Mouse (Mus musculus): ENCODE results near the gene Tmem11.

Gene Tmem11

DNA sequence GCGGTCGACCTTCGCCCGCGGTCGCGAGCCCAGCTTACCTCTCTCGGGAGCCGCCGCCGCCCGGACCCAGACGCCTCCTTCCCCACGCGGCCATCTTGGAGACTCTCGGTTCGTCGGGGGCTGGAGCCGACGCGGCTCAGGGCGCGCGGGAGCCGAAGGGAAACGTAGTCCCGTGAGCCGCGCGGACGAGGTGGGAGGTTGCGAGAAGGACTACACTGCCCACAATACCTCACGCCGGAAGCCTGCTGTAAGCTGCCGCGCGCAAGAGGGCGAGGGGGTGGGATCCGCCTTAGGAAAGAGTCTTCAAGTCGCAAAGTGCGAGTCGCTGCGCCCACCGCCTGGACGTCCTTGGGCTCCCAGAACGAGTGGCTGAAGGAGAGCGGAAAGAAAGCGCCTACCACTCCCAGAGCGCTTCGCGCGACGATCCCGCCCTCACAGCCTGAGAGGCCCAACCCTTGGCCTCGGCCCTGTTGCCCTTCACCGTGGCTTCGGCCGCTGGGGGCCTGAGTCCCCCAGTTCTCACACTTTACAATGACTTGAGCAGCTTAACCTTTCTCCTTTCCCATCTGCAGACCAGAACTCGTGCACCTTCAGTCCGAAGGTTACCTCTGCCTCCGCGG lies at the start of gene Tmem11:
TSS of gene Tmem11 (minus strand) at position 598 of the 620 bp plus-strand sequence.
- WGBS = under 1% methylated on average over 62 of the region's 62 CpGs

DNA sequence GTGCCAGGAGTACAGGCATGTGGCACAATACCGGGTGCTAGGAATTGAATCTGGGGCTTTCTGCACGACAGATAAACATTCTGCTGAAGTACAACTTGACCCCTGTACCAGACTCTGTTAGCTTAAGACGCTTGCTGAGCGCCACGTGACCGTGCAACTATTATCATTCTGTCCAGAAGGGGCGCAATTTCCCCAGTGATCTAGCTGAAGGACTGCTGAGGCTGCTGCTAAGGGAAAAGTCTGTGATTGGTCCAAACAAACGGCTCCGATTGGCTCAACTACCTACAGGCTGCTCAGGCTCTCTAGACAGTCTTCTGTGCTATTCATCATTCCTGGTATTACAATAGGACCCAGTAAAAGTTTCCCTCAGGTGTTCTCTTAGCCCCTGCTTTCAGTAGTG lies 48.2 kb upstream of the Tmem11 start:
- WGBS = 2% methylated on average over 9 of the region's 9 CpGs

DNA sequence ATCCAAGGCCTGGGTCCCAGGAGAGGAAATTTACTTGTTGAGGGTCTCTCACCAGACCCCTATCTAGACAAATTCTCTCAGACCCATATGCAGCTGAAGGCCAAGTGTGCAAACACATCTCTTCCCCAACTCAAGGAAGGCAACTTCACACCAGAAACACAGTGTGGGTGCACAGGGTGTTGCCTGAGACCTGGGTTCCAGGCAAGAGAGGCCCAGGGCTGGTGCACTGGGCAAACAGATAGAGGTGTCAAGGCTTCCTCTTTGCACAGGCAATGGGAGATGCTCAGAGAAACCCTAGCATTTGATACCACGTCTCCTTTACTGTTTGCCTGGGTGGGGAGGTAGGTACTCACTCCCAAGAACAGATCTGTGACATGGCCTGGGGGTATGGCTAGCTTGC lies 45.9 kb upstream of the Tmem11 start:
- 93% methylated on average over 1 of the region's 1 CpGs for WGBS

DNA sequence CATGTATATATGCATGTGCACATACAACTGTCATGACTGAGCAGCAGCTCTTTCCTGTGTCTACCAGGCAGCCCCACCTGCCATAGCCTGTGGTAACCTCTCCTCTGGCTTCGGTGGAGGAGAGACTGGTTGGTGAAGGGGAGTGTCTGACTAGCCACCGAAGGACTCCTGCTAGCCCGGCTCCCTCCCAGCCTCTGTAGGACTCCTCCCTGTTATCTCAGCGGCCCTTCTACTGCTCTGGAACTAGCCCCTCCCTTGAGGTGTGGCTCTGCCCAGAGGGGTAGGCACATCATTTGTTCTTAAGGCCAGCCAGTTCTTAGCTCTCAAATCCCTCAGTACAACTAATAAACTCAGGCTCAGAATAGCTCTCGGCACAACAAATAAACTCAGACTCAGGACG lies 45.4 kb upstream of the Tmem11 start:
- 77% methylated on average over 6 of the region's 6 CpGs for WGBS

DNA sequence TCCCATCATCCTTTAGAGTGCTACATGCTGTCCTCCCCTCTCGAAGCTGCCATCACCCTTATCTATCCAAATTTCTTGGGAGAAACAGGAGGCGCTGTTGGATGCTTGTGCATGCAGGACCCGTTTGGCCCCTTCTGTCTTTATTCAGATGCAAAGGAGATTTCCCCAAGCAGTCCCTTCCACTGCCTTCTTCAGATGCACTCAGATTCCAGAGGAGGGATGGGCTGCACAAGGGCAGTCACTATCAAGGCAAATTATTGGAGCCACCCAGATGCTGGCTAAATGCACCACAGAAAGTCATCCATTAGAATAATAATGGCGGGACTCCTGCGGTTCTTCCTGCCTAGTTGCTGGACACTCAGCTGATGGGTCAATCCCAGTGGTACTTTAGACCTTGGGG lies 43.9 kb upstream of the Tmem11 start:
- WGBS = 82% methylated on average over 5 of the region's 5 CpGs

DNA sequence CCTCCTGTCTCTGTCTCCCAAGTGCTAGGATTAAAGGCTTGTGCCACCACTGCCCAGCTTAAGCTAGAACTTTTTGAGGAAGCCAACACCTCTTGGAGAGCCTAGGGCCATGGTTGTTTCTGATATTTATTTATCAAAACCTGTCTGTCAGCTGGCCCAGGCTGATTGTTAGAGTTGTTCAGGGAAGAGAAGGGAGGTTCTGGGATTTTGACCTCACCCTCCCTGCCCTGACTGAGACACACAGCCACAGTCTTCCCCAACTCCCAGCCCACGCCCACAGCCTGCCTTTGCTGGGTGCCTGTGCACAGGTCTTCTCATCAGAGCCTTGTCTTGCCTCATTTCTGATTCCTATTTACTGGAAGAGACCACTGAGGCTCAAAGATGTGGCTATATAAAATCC lies 43.1 kb upstream of the Tmem11 start:
- WGBS = 87% methylated on average over 1 of the region's 1 CpGs

DNA sequence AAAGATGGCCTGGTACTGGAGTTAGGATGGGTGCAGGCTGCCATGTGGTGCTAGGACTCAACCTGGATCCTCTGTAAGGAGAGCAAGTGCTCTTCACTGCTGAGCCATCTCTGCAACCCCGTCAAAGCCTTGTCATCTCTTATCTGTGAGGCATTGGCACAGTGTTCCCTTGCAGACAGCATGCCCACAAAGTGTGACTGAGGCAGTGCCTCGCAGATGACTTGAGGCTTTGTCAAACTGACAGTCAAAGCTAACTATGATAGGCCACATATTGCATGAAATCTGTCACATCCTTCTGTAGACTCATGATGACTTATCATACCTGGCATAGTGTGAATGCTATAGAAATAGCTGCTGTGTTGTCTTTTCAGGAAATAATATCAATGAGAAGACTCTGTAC lies 40.9 kb upstream of the Tmem11 start:
- WGBS = 75% methylated on average over 2 of the region's 2 CpGs

DNA sequence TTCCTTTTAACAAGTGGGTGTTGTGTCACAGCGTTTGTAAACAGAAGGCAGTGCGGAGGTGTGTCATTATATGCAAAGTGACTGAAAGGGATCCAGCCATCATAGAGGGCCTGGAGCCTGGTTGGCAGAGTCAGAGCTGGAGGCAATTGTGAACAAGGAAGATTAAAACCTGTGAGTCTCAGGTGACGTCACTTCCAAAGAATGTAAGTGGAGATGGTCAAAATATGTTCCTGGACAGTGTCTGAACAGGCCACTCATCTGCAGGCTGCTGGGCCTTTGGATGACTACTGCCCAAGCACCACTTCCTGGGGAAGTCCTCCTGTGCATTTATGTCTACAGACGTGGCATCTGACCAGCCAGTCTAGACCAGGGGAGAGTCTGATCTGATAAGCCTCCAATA lies 36.1 kb upstream of the Tmem11 start:
- WGBS = 81% methylated on average over 4 of the region's 4 CpGs

DNA sequence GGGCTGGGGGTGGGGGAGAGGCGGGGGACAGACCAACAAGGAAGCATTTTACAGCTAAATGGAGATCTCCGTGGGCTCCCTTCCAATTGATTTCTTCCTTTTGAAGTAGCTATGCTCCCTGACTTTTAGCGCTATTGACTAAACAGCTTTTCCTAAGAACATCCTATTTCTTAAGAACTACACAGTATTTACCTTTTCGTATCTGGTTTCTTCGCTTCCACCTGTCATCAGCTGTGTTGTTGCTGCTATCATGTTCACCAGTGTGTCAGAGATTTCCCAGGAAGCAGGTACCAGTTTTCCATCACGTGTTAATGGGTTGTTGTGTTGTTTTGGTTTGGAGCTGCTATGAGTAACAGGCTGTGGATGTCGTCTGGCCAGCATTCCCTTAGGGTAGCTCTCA lies 35.4 kb upstream of the Tmem11 start, which contains the start of gene Natd1:
TSS of gene Natd1 (minus strand) at position 260 of the 400 bp plus-strand sequence.
- 24% methylated on average over 7 of the region's 7 CpGs for WGBS

DNA sequence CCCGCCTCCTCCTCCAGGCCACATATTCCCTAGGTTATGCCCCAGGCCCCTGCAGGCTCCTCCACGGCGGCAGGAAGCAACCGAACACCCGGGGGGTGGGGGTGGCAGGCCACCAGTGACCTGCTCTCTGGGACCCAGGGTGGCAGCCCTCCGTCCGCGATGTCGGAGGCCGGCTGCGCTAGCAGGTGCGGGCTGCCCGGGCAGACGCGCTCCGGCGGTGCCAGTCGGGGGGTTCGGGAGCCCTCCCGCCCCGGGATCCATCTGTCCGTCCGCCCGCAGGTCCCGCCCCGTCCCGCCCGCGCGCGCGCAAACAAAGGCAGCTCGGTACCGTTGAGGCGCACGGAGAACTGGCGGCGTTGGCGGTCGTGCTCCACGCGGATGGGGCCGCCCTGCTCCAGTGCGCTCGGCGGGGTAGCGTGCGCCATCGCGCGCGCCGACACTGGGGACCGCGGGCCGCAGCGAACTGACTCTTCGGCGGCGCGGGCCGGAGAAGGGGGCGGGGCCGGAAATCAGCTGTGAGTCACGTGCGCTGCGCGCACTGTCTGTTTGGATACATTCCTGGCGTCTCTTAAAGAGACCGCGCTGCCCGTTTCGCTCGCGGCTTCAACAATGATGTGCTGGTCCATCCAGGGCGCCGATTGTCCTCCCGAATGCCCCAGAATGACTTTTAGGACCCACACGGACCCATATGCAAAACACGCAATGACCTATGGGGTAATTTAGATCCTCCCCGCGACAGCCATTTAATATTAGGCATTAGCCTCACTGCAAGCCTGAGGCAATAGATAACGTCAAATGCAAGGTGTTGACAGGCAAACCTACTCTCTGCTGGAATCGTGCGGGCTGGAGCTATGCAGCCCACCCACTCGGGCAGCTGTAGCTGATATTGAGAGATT lies 34.5 kb upstream of the Tmem11 start:
- WGBS = under 1% methylated on average over 86 of the region's 86 CpGs

DNA sequence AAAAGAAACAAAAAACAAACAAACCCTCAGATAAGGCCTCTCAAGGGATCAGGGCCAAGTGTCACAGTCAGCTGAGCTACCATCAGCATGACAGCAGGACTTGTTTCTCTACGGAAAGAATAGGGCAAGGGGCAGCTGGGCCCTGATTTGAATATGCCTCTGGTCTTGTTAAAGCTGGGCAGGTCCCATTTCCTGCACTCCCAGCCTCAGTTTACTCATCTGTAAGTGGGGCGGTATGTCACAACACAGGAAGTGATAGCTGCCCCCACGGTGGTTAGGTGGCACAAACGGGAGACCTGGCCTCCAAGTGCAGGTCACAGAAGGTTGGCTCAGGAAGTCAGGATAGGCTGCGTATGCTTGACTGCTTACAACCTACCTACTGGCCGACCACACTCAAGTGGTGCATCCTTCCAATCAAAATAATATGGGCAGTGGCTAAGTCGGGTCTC lies 33.5 kb upstream of the Tmem11 start:
- 28% methylated on average over 7 of the region's 7 CpGs for WGBS

DNA sequence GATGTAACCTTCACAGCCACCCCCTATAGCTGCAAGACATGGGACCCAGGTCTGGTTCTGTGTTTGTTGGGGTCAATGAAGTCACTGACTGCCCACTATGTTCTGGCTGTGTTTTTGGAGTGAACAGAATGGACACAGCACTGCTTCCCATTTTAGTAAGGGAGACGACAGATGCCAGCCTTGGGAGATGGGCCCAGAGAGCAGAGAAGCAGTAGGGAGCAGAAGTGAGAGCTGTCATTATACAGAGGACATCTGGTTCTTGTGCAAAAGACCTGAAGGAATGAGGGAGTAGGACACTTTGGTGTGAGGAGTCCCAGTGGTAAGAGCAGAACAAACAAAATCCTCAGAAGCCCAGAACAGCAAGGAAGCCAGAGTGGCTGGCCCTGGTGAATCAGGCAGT lies 30.6 kb upstream of the Tmem11 start:
- 37% methylated on average over 1 of the region's 1 CpGs for WGBS

DNA sequence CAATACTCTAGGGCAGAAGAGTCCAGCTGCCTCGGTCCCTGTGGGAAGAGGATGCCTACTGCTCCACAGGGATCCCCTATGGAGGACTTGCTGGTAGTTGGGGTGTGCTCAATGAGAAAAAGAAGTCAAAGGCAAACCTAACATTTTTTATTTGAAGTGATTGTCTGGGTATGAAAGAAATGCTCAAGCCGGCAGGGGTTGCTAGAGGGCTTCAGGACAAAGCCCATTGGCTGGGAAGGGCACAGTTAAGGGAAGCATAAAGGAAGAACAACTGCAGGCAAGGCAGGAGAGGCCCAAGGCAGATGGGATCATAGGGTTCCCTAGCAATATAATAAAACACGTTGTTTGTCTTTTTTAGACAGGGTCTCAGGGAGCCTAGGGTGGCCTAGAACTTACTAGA lies 29.0 kb upstream of the Tmem11 start:
- WGBS = 72% methylated on average over 3 of the region's 3 CpGs

DNA sequence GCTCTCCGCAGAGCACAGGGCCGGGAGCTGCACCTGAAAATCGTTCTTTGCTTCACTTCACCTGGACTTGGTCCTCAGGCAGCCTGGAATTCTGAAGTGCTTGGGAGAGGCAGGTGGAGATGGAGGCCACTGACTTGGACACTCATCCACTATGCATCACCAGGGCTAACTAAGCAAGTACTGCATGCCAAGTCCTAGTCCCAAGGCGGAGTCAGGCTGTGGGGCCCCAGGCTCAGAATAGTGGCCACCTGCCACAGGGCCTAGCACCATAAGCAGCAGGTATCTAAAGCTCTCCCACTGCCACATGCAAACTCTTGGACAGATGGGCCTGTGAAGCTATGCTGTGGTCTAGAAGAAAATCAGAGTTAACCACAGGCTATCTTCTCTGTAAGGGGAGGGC lies 27.4 kb upstream of the Tmem11 start:
- WGBS = 86% methylated on average over 4 of the region's 4 CpGs

DNA sequence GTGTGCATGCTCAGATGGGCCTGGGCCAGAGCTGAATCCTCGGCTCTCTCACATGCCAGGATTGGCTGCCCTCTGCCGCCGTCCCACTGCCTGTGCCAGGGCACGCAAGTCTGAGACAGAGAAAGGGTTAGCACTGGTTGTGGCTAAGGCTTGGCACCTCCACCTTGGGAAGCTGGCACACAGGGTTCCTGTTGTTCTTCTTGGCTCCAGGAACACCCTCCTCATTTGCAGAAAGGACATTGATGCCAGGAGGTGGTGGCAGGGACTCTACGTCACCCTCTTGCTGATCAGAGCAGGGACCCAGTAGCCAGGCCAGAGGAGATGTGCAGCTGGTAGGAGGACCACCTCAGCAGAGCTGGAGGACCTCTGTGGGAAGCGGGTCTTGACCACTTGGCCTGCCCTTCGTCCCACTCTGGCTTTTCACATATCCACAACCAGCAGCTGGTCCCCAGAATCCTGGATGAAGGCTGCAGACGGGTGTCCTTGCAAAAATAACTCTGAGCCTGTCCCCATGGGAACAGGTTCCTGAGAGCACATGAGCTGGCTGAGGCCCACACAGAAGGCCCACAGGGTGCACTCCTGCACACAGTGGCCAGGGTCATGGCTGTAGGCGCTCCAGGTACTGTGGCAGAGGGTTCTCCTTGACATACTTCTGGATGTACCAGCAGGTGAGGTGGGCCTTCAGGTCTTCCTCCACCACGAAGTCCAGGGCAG lies 26.5 kb upstream of the Tmem11 start:
- 76% methylated on average over 10 of the region's 10 CpGs for WGBS

DNA sequence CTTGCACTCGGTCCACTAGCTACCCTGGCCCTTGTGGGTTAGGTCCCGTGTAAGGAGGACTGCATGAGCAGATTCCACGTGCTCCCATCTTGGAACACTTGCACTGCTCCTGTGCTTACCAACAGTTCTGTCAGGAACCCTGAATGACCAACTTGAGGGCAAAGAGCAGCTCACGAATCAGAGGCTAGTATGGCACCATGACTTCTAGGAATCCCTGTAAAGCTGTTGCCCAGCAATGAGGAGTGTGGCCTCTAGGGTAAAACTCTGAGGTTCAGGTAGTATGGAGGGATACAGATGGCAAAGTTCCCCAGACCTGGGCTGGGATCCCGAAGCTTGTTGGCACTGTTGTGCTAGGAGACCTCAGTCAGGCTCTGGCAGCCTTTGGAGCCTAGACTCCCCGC lies 24.6 kb upstream of the Tmem11 start:
- 82% methylated on average over 6 of the region's 6 CpGs for WGBS

DNA sequence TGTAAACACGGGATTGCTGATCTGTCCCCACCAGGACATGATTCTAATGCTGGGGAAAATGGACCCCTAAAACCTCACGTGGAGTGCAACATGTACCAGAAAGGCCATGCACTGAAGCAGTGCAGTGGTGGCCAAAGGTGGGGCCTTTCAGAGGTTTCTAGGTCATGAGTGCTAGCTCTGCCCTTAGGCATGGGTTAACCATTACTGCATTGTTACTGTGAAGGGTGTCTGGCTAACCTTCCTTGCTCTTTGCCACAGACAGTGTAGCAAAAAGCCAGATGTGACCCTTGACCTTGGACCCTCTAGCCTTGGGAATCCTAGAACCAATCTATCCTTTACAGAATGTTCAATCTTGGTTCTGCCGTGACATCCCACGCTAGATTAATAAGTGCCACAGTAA lies 23.4 kb upstream of the Tmem11 start:
- 73% methylated on average over 4 of the region's 4 CpGs for WGBS

DNA sequence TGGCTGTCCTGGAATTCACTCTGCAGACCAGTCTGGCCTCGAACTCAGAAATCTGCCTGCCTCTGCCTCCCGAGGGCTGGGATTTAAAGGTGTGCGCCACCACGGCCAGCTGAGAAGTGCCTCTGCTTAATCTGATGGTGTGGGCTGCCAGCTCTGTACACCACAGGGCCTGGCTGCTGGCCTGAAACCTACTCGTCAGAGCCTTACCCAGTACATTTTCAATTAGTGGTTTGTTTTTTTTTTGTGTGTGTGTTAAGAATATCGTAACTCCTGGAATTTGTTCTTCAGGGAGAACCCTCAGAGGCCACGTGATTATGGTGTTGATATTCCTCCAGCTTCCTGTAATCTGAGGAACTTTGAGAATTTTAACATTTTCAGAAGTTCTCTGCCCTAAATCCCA lies 22.9 kb upstream of the Tmem11 start:
- whole genome bisulfite sequencing = 70% methylated on average over 7 of the region's 7 CpGs

DNA sequence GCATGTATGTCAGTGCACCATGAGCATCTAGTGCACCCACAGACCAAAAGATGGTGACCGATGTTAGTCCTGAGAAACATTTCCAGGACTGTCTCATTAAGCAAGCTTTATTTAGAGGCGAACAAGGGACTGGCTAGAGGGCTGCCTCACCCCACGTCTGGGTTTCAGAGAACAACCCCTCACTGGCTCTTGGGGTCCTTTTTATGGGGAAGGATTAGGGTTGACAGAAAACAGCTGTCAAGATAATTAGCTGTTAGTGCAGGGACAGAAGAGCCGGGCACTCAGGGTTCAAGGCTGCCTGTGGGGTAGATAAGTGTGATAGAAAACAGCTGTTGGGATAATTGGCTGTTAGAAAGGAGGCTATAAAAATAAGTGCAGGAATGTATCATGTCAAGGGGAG lies 16.8 kb upstream of the Tmem11 start:
- 49% methylated on average over 4 of the region's 4 CpGs for WGBS

DNA sequence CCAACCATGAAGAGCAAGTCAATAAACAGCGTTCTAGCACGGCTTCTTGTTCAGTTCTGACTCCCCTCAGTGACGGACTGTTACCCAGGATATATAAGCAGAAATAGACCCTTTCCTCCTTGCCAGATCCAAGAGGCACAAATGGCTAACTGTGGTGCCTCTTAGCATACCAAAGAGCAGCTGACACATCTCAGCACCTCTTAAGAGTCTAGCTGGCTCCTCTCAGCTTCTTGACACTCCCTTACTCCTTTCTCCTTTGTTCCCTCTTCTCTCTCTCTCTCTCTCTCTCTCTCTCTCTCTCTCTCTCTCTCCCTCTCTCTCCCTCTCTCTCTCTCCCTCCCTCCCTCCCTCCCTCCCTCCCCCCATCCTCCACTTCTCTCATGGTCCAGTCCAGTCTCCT lies 11.7 kb upstream of the Tmem11 start:
- 77% methylated on average over 3 of the region's 3 CpGs for WGBS

DNA sequence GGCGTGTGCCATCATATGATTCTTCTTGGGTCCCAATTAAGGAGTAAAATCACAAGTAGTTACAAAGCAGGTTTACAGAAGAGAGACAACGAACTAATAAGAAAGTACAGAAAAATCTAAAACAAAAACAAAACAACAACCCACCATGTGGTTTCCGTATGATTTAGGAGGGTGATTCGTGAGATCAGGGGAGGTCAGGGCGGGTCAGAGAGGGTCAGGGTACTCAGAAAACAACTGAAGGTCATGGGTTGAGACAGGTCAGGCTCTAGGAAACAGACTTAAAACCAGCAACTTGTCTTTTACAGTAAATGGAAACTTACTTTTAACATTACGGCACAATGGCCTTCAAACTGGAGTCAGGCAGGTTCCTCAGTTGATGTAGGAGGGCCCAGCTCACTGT lies 11.2 kb upstream of the Tmem11 start:
- 74% methylated on average over 6 of the region's 6 CpGs for WGBS

DNA sequence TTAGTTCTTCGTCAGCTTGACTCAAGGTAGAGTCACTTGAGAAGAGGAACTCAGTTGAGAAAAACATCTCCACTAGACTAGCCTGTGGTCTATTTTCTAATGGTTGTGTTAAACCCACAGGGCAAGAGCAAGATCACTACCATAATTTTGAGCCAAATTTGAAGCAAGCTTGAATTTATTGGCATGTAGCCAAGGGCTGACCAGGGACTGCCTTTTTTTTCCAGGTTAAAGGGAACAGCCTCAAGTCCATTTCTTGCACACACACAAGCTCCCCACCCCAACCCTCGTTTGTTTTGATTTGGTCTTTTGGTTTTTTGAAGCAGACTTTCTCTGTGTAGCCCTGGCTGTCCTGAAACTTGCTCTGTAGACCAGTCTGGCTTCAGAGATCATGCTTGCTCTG lies 10.8 kb upstream of the Tmem11 start:
- 74% methylated on average over 2 of the region's 2 CpGs for WGBS

DNA sequence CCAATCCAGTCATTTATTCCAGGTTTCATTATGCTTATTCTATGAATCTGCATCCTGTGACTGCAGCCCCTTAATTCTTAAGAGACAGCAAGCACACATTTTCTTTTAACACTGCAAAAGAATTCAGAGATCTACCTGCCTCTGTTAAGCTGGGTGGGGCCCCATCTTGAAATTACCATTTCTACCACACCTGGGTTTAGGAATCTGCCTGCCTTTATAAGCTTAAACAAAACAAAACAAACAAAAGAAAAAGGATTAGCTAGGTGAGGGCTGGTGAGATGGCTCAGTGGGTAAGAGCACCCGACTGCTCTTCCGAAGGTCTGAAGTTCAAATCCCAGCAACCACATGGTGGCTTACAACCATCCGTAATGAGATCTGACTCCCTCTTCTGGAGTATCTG lies 7.9 kb upstream of the Tmem11 start:
- 93% methylated on average over 3 of the region's 3 CpGs for WGBS
